Mouse (Mus musculus): ENCODE measurements at regions not wholly inside any gene's neighbourhood (a gene's known extent, or its start where the extent isn't known, plus 50 kb on each side); places are given as distances from the start of the nearest gene placed in this dataset.

- ATAC-seq: no peak
These were observed 66.2 kb downstream of the Car2 start for GRCm38 (mm10) chr3:14952169-14952729.

- no peak for ATAC-seq
These were observed 66.9 kb downstream of the Car2 start for GRCm38 (mm10) chr3:14952951-14953350.

- ATAC-seq: no peak
These were observed 71.4 kb downstream of the Car2 start for GRCm38 (mm10) chr3:14957481-14957880.

- ATAC-seq: no peak
These were observed 72.2 kb downstream of the Car2 start for GRCm38 (mm10) chr3:14958277-14958676.

GRCm38 (mm10) chr3:14959586-14959985, 73.5 kb downstream of the Car2 start:
- ATAC-seq: no peak

GRCm38 (mm10) chr3:14964795-14965194, 78.7 kb downstream of the Car2 start:
- ATAC-seq: no peak

GRCm38 (mm10) chr3:14965438-14966044, 79.5 kb downstream of the Car2 start:
- no peak for ATAC-seq

GRCm38 (mm10) chr3:14967235-14967634, 81.2 kb downstream of the Car2 start:
- ATAC-seq: no peak

- no peak for ATAC-seq
These were observed 82.3 kb downstream of the Car2 start for GRCm38 (mm10) chr3:14968345-14968744.

GRCm38 (mm10) chr3:14969698-14970097, 83.6 kb downstream of the Car2 start:
- ATAC-seq: no peak

GRCm38 (mm10) chr3:14971647-14972046, 85.6 kb downstream of the Car2 start:
- ATAC-seq: no peak

GRCm38 (mm10) chr3:14974758-14975157, 88.7 kb downstream of the Car2 start:
- ATAC-seq: no peak

- ATAC-seq: no peak
These were observed 89.1 kb downstream of the Car2 start for GRCm38 (mm10) chr3:14975203-14975602.

GRCm38 (mm10) chr3:14979116-14979613, 93.1 kb downstream of the Car2 start:
- ATAC-seq: peak; percentile 19

GRCm38 (mm10) chr3:14989635-14990034, 103.6 kb downstream of the Car2 start:
- ATAC-seq: no peak

GRCm38 (mm10) chr3:14993936-14994335, 107.9 kb downstream of the Car2 start:
- no peak for ATAC-seq

- no peak for ATAC-seq
These were observed 111.2 kb downstream of the Car2 start for GRCm38 (mm10) chr3:14997241-14997640.

GRCm38 (mm10) chr3:14998521-14998920, 112.4 kb downstream of the Car2 start:
- ATAC-seq: no peak

GRCm38 (mm10) chr3:14999411-14999810, 113.3 kb downstream of the Car2 start:
- no peak for ATAC-seq

GRCm38 (mm10) chr3:14999914-15000313, 113.8 kb downstream of the Car2 start:
- no peak for ATAC-seq

- no peak for ATAC-seq
These were observed 114.6 kb downstream of the Car2 start for GRCm38 (mm10) chr3:15000657-15001056.

GRCm38 (mm10) chr3:15007821-15008220, 121.7 kb downstream of the Car2 start:
- ATAC-seq: no peak

- ATAC-seq: no peak
These were observed 122.4 kb downstream of the Car2 start for GRCm38 (mm10) chr3:15008501-15008900.

- ATAC-seq: no peak
These were observed 123.7 kb downstream of the Car2 start for GRCm38 (mm10) chr3:15009747-15010146.

GRCm38 (mm10) chr3:15016621-15017020, 130.5 kb downstream of the Car2 start:
- no peak for ATAC-seq
